Mouse (Mus musculus) olfactory bulb, adult 2 months (tissue): ENCODE data around the gene H3f3b.

Experiments used
- CTCF ChIP-seq: fragments of 200-500 bp; IDR thresholded peaks from 2 replicates; pipeline ENCODE4 v1.5.1; 2012; ENCODE audit warnings: low read depth, mild to moderate bottlenecking, low read length, moderate library complexity; ENCODE audit not compliant: insufficient read depth
- POLR2A ChIP-seq: fragments of 200-500 bp; IDR thresholded peaks from 2 replicates; pipeline ENCODE4 v1.6.1; 2012; ENCODE audit warnings: mild to moderate bottlenecking, low read depth, low read length, moderate library complexity; ENCODE audit not compliant: insufficient read depth

DNA sequence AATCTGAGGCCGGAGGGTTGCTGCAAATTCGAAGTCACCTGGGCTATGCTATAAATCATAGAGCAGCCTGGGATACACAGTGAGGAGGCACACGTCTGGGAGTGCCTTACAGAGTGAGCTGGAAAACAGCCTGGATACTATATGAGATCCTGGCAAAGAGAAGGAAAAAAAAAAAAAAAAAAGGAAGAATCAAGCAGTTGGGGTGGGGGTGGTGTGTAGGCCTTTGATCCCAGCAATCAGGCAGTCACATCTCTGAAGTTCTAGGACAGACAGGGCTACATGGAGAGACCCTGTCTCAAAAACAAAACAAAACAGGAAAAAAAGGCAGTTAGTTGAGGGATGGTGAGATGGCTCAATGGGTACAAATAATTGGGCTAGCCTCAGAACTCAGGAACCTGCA, 8.9 kb upstream of the H3f3b start:
- TF ChIP-seq CTCF: no peak
- no peak for TF ChIP-seq POLR2A
